Mouse (Mus musculus): ENCODE results near the gene Abcb9. TPM values are rescaled to one million over a fixed set of nuclear protein-coding genes. Genes with fewer than 3 reads are reported as not detected.
"Not testable (repeated sequence)": the region's sequence is repeated elsewhere in the genome, so short reads cannot be mapped to it uniquely, and the experiment has no call there.

The Abcb9 gene
- polyA plus RNA-seq, 1 experiment from 2014 or later, result 1.9 TPM

DNA sequence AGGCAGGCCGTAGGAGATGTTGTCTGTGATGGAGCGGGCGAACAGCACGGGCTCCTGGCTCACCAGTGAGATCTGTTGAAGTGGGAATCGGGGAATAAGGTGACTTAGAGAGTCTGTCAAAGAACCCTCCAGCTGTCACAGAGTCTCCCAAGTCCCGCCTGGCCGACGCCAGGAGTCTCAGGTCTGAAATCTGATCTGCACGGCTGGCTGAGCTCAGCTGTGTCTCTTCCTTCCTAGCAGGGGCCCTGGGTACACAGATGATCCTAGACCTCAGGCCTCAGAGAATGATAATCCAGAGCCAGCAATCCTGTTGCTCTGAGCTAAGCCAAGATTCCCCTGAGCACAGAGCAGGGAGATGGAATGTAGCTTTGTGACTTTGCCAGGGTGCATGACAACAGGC is 21.9 kb downstream of the Abcb9 start:
- peak; percentile 28 for DNase-seq (ENCODE audit: low spot score)
- WGBS, result 45% methylated on average over 9 of the region's 9 CpGs
- peaks cover 58% of the 10 kb centered on the region for H3K4me1 ChIP-seq (replicated peaks)
- no peaks in the 10 kb centered on the region for H3K9me3 ChIP-seq
- H3K27me3 ChIP-seq (ENCODE audit: insufficient read depth, poor library complexity, severe bottlenecking), result no peaks in the 10 kb centered on the region
- H3K4me3 ChIP-seq, result no peak overlapping the region
- no peaks in the 10 kb centered on the region for H3K36me3 ChIP-seq
- H3K27ac ChIP-seq, result 0 out of 2 replicates have a peak overlapping the region, but pooled peaks have one; percentile 64

DNA sequence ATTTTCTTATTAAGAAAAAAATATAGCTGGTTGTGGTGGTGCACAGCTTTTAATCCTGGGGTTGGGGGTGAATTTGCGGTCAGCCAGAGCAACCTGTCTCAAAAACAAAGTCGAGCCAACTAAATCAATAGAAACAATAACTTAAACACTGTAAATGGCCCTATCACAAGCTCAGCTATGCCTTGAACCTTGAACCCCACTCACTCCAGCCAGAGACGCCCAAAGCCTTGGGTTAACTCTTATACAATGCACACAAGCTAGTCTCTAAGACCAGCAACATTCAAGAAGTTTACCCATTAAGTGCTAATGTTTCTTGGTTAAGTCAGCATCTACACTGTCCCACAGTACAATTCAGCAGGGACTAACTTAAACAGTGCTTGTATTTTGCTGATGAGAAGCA is 25.9 kb downstream of the Abcb9 start:
- no peak overlapping the region for H3K27ac ChIP-seq
- no peaks in the 10 kb centered on the region for H3K36me3 ChIP-seq
- no peak for DNase-seq (ENCODE audit: low spot score)
- no peak overlapping the region for H3K4me3 ChIP-seq
- H3K4me1 ChIP-seq (replicated peaks), result peaks cover 22% of the 10 kb centered on the region
- H3K9me3 ChIP-seq, result no peaks in the 10 kb centered on the region
- H3K27me3 ChIP-seq (ENCODE audit: insufficient read depth, poor library complexity, severe bottlenecking), result no peaks in the 10 kb centered on the region
- WGBS, result 87% methylated on average over 3 of the region's 3 CpGs

DNA sequence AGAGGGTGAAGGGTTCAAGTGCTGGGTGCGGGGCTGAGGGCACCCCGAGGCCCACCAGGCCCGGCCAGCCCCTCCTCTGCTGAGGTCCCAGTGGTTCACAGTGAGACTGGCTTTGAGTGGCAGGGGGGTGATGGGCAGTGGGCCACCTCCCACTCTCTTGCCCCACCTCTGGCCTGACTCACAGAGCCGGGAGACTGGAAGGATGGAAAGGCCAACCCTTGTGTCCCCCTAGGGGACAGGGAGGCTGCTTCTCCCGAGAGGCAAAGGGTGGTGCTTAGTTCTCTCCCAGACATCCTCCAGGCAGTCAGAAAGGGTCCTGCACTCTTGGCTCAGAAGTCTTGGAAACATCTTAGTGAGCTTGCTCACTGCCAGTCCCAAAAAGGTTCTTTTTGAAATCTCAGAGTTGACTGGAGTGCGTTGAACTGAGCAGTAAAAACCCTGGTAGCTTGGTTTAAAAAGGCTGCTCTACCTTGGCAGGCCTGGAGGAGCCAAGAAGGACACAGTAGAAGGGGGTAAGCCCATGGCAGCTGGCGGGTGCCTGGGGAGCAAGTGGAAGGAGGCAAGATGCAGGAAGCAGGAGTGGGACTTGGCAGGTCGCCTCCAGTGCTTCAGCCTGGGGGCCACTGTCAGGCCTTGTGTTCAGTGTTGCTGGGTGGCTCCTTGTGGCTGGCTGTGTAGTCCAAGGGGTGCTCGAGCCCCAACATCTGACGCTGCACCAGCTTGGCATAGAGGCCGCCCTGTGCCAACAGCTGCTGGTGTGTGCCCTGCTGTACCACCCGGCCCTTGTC is 33.4 kb downstream of the Abcb9 start:
- no peaks in the 10 kb centered on the region for H3K27me3 ChIP-seq (ENCODE audit: insufficient read depth, poor library complexity, severe bottlenecking)
- no peak overlapping the region for H3K4me3 ChIP-seq
- WGBS, result 76% methylated on average over 12 of the region's 12 CpGs
- H3K27ac ChIP-seq, result peak overlapping the region; percentile 69
- H3K4me1 ChIP-seq (replicated peaks), result peaks cover 22% of the 10 kb centered on the region
- DNase-seq (ENCODE audit: low spot score), result no peak
- H3K36me3 ChIP-seq, result no peaks in the 10 kb centered on the region
- H3K9me3 ChIP-seq, result no peaks in the 10 kb centered on the region

DNA sequence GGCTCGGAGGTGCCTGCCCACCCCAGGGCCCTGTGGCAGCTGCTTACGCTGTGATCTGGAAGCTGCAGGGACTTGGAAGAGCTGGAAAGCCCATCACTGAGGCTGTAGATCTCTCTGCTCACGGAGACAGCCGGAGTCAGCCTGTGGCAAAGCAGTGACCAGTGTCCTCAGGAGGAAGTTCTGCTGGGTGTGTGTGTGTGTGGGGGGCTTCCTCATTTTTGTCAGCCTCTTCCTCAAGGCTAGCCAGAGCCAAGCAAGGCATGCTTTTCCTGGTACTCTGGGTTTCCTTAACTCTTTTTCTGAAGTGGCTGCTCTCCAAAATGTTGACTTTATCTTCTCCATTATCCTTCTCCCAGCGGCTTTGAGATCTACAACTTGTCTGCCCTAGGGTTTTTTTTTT is 35.9 kb downstream of the Abcb9 start:
- Histone ChIP-seq H3K4me1 (replicated peaks) (peaks cover 26% of the 10 kb centered on the region), H3K4me3 (no peak overlapping the region), H3K9me3 (peaks cover 6% of the 10 kb centered on the region; the same call in 1 of the 2 replicates), H3K36me3 (no peaks in the 10 kb centered on the region), H3K27ac (peak overlapping the region; percentile 17; the same call in 1 of the 2 replicates), H3K27me3 (ENCODE audit: insufficient read depth, poor library complexity, severe bottlenecking) (no peaks in the 10 kb centered on the region)
- 74% methylated on average over 5 of the region's 5 CpGs for WGBS
- no peak for DNase-seq (ENCODE audit: low spot score)

DNA sequence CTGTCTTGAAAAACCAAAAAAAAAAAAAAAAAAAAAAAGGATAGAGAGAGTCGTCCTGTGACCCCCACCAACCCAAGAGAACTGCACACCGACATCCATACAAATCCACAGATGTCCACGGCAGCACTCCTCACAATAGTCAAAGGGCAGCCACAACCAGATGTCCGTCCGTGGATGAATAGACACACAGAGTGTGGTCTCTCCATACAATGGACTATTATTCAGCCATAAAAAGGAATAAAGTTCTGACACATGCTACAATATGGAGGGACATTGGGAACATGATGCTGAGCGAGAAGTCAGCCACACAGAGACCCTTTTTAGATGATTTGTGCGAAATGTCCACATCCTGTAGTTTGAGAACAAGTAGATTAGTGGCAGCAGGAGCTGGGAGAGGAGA is 36.8 kb downstream of the Abcb9 start:
- peaks cover 22% of the 10 kb centered on the region for H3K4me1 ChIP-seq (replicated peaks)
- DNase-seq (ENCODE audit: low spot score), result no peak
- no peak overlapping the region for H3K4me3 ChIP-seq
- H3K27me3 ChIP-seq (ENCODE audit: insufficient read depth, poor library complexity, severe bottlenecking), result no peaks in the 10 kb centered on the region
- peaks cover 6% of the 10 kb centered on the region; the same call in 1 of the 2 replicates for H3K9me3 ChIP-seq
- H3K27ac ChIP-seq, result 0 out of 2 replicates have a peak overlapping the region, but pooled peaks have one; percentile 17
- WGBS, result 65% methylated on average over 7 of the region's 7 CpGs
- H3K36me3 ChIP-seq, result no peaks in the 10 kb centered on the region

DNA sequence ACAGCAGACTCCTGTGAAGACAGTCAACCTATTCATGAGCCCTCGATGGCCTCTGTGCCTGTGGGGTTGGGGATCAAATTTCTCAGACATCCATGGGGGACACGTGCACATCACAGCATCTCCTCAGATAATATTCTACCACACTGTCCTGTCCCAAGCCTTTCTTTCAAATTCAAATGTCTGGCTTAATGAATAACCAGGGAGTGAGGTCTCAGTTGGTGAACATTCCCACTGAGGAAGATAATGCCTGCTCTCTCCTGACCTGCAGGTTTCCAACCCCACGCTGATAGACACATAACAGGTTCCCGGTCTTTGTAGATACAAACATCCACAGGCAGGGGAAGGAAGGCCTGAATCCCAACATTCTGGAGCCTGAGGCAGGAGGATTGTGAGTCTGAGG is 38.6 kb downstream of the Abcb9 start:
- WGBS, result 26% methylated on average over 4 of the region's 4 CpGs
- Histone ChIP-seq H3K27me3 (ENCODE audit: insufficient read depth, poor library complexity, severe bottlenecking) (no peaks in the 10 kb centered on the region), H3K36me3 (no peaks in the 10 kb centered on the region), H3K4me1 (replicated peaks) (peaks cover 14% of the 10 kb centered on the region), H3K4me3 (no peak overlapping the region), H3K9me3 (peaks cover 6% of the 10 kb centered on the region; the same call in 1 of the 2 replicates), H3K27ac (no peak overlapping the region)
- DNase-seq (ENCODE audit: low spot score), result no peak

DNA sequence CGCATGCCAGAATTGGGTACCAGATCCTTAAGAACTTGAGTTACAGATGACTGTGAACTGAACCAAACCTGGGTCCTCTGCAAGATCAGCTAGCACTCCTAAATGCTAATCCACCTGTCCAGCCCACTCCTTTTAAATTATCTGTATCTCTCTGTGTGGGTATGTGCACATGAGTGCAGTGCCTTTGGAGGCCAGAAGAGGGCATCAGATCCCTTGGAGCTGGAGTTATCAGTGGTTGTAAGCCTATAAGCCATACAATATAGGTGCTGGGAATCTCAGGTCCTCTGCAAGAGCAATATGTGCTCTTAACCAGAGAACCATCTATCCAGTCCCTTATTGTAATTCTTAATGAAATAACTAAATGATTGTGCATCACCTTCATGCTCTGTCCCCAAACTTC is 39.4 kb downstream of the Abcb9 start:
- H3K27me3 ChIP-seq (ENCODE audit: insufficient read depth, poor library complexity, severe bottlenecking), result no peaks in the 10 kb centered on the region
- peaks cover 12% of the 10 kb centered on the region for H3K4me1 ChIP-seq (replicated peaks)
- H3K4me3 ChIP-seq, result no peak overlapping the region
- H3K27ac ChIP-seq, result no peak overlapping the region
- H3K36me3 ChIP-seq, result no peaks in the 10 kb centered on the region
- DNase-seq (ENCODE audit: low spot score), result no peak
- H3K9me3 ChIP-seq, result peaks cover 6% of the 10 kb centered on the region; the same call in 1 of the 2 replicates
- WGBS, result 100% methylated on average over 1 of the region's 1 CpGs

DNA sequence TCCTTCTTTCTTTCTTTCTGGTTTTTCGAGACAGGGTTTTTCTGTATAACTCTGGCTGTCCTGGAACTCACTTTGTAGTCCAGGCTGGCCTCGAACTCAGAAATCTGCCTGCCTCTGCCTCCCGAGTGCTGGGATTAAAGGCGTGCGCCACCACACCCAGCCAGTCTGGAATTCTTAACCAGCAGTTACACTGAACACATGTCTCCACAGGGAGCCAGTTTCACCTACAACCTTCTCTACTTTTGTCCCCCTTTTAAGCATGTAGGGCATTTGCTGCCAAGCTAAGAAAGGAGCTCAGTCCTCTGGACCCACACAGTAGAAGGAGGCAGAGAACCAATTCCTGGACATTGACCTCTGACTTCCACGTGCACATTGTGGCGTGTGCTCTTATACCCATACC is 43.0 kb downstream of the Abcb9 start:
- not testable (repeated sequence) for H3K4me3 ChIP-seq; H3K27me3 ChIP-seq (ENCODE audit: insufficient read depth, poor library complexity, severe bottlenecking); DNase-seq (ENCODE audit: low spot score); H3K36me3 ChIP-seq; H3K9me3 ChIP-seq; H3K27ac ChIP-seq
- WGBS, result 91% methylated on average over 7 of the region's 7 CpGs
- H3K4me1 ChIP-seq (replicated peaks), result peaks cover 34% of the 10 kb centered on the region

DNA sequence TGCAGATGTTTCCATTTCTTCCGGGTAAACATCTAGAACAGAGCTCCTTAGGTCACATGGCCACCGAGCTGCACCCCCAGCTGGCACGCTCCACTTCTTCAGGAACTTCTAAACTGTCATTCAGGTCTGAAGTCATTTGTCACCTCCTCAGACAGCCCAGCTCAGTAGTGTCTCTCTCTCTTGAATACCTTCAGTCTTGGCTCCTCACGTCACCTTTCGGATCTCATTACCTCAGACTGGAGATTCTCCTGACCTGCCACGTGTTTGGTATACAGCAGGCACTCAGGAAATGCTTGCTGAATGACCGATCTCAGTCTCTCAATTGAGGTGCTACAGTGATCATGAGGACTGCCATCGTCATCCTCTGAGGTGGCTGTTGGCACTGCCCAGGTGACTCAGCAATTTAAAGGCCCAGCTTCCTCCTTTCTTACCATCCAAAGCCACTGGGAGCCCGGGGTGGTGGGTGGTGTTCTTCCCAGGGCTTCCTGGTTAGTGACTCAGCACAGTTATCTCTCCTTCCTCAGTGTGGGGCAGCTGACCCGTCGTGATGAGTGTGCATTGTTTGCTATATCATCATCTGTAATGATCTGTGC is 43.6 kb downstream of the Abcb9 start:
- 85% methylated on average over 11 of the region's 11 CpGs for WGBS
- Histone ChIP-seq H3K27ac (peak overlapping the region; percentile 10), H3K27me3 (ENCODE audit: insufficient read depth, poor library complexity, severe bottlenecking) (peaks cover under 1% of the 10 kb centered on the region; the same call in 1 of the 2 replicates), H3K4me1 (replicated peaks) (peaks cover 40% of the 10 kb centered on the region), H3K36me3 (no peaks in the 10 kb centered on the region), H3K4me3 (no peak overlapping the region), H3K9me3 (peaks cover 6% of the 10 kb centered on the region; the same call in 1 of the 2 replicates)
- no peak for DNase-seq (ENCODE audit: low spot score)

DNA sequence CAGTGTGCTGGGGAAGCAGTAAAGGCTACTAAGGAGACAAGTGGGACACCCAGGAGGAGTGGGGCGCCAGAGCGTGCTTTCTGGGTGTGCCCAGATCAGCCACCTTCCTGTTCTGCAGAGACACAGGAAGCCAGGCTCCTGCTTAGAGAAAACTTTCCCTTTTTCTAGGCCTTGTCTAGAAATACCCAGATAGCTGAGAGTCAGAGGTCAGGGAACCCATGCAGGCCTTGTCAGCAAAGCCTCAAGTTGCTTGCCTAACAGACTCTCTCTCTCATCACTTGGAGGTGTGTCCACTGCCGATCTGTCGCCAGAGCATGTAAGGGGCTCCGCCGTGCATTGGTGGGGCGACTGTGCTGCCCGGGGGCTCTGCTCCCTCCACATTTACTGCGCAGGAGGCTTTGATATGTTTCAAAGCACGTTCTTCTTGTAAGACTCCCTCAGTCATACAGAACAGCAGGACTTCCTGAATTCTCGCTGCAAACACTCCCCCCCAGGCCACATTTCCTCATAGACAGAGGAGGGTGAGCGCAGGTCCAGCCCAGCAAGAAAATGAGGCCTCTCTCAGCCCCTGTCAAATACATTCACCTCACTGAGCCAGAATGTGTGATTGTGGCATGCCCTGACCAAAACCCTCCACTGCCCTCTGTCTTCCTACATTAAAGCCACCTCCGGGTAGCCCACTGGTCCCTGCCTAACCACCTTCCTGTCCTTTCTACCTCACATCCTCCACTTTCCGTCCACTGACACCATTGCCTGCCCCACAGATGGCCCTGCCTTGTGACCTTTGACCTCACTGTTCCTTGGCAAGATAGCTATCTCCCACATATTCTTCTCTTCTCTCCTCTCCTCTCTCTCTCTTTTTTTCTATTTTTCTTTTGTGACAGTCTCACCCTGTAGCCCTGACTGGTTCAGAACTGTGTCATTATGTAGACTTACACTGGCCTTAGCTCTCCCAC is 45.2 kb downstream of the Abcb9 start:
- peak overlapping the region; percentile 86 for H3K27ac ChIP-seq
- H3K4me1 ChIP-seq (replicated peaks), result peaks cover 48% of the 10 kb centered on the region
- no peak overlapping the region for H3K4me3 ChIP-seq
- no peaks in the 10 kb centered on the region for H3K36me3 ChIP-seq
- no peaks in the 10 kb centered on the region for H3K9me3 ChIP-seq
- WGBS, result 44% methylated on average over 14 of the region's 14 CpGs
- peaks cover 9% of the 10 kb centered on the region; the same call in 1 of the 2 replicates for H3K27me3 ChIP-seq (ENCODE audit: insufficient read depth, poor library complexity, severe bottlenecking)
- DNase-seq (ENCODE audit: low spot score), result peak; percentile 51

DNA sequence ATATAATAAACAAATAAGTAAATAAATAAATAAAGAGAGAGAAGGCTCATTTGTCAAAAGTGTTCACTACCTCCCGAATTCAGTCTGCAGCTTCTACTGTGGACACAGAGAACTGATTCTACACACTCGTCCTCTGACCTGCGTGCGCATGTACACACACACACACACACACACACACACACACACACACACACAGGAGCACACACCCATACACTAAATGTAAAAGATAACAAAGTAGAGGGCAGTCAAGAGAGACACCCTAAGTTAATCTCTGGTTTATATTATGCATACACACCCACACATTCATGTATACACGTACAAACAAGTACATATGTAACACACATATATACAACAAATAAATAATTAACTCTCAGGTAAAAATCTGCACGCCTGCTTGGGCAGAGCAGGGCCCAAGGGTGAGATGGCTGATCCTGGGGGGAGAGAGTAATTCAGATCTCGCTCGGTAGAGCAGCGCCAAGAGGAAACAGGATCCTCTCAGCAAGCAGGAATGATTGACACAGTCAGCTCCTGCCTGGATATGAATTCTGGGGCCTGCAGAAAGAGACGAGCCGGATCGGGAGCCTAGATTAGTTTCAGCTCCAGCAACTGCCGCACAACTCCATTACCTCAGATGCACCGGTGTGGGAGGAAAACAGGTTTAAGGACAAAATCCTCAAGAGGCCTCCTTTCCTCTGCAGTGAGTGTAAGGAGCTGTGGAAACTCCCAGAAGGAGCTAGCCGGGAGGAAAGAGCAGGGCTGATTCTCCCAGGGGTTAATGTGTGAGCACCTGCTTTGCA is 46.2 kb downstream of the Abcb9 start:
- DNase-seq (ENCODE audit: low spot score), result no peak
- Histone ChIP-seq H3K9me3 (no peaks in the 10 kb centered on the region), H3K36me3 (no peaks in the 10 kb centered on the region), H3K4me3 (no peak overlapping the region), H3K27ac (peak overlapping the region; percentile 86), H3K27me3 (ENCODE audit: insufficient read depth, poor library complexity, severe bottlenecking) (peaks cover 9% of the 10 kb centered on the region; the same call in 1 of the 2 replicates), H3K4me1 (replicated peaks) (peaks cover 57% of the 10 kb centered on the region)
- 62% methylated on average over 15 of the region's 15 CpGs for whole genome bisulfite sequencing
